Mouse (Mus musculus) spleen, adult 2 months (tissue): Measurements from ENCODE around the gene Abcb8.

Experiments
- CTCF ChIP-seq: fragments of 200-500 bp; IDR thresholded peaks from 2 replicates; pipeline ENCODE4 v1.5.1; 2011; ENCODE audit warnings: mild to moderate bottlenecking, inconsistent platforms; ENCODE audit not compliant: insufficient read depth, insufficient read length, insufficient replicate concordance; ENCODE audit errors: extremely low read depth
- POLR2A ChIP-seq: fragments of 200-500 bp; IDR thresholded peaks from 2 replicates; pipeline ENCODE4 v1.6.1; 2011; ENCODE audit warnings: low read depth, low read length, inconsistent platforms

- TF ChIP-seq CTCF: no peak
- TF ChIP-seq POLR2A: no peak
Observed at GRCm38 (mm10) chr5:24380499-24380898, 13.0 kb upstream of the Abcb8 start.
